Mouse (Mus musculus) olfactory bulb, adult 2 months (tissue): ENCODE results near the gene Gm9944.

Experiments used
- CTCF ChIP-seq: fragments of 200-500 bp; IDR thresholded peaks from 2 replicates; pipeline ENCODE4 v1.5.1; 2012; ENCODE audit warnings: low read depth, mild to moderate bottlenecking, low read length, moderate library complexity; ENCODE audit not compliant: insufficient read depth
- POLR2A ChIP-seq: fragments of 200-500 bp; IDR thresholded peaks from 2 replicates; pipeline ENCODE4 v1.6.1; 2012; ENCODE audit warnings: mild to moderate bottlenecking, low read depth, low read length, moderate library complexity; ENCODE audit not compliant: insufficient read depth

GRCm38 (mm10) chr4:144428868-144429267 is 24.2 kb downstream of the Gm9944 start:
- TF ChIP-seq CTCF: no peak
- no peak for TF ChIP-seq POLR2A
